Mouse (Mus musculus) small intestine, adult 2 months (tissue): ENCODE data around the gene Cdkn1b.

Experiments
- CTCF ChIP-seq: fragments of 200-500 bp; IDR thresholded peaks from 2 replicates; pipeline ENCODE4 v1.5.1; 2012; ENCODE audit warnings: low read depth, mild to moderate bottlenecking, control low read depth, inconsistent platforms, low read length, moderate library complexity, mixed read lengths; ENCODE audit not compliant: insufficient replicate concordance, insufficient read length; ENCODE audit errors: extremely low read depth
- POLR2A ChIP-seq: fragments of 200-500 bp; IDR thresholded peaks from 2 replicates; pipeline ENCODE4 v1.6.1; 2012; ENCODE audit warnings: low read depth, mild to moderate bottlenecking, control low read depth, inconsistent platforms, low read length, moderate library complexity

DNA sequence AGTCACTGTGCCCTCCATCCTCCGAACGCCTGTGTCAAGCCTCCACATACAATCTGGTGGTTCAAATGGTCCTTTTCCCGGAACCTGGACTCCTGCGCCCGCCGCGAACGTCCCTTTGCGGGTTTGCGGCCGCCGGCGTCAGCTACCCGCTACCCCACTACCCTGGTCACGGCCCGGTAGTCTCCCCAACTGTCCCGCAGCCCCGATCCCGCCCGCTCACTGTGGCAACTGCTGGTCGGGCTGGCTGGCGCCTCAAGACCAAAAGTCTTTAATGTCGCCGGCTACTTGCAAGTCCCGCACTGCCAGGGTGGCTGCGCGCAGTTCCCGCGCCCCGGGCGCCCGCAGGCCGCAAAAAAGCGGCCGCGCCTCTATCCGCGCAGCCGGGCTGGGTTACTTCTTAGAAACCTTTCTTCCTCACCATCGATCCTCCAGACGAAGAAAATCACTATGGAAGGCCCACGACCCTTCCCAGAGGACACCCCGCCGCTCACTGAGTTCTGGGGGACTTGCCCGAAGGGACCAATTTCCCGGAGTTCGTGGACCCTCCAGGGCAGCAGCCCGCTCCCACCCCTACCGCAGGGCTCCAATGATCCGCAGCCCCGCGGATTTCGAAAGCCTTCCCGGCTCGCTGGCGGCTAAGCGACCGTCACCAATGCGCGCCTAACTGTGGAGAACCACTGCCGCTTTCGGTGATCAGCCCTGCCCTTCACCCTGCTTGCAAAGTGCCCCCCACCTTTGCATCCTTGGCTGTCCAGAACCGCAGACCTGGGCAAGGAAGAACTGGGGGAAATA lies 6.8 kb downstream of the Cdkn1b start:
- TF ChIP-seq CTCF (no peak), POLR2A (no peak; the same call in 1 of the 2 replicates)
